8 mouse cellular contexts compared by ENCODE assay signal in genomic region chr3:145648991-145649851, GRCm38 (mm10). TPM values are rescaled to one million over a fixed set of nuclear protein-coding genes. Genes with fewer than 3 reads are reported as not detected.
DNase-seq lines count a peak whose midpoint lies in the region; ATAC-seq and TF ChIP-seq lines count a peak whose summit lies in the region.

No protein-coding gene starts in this region.

- peak overlapping the region; percentile 97 for H3K4me3 ChIP-seq in C2C12 (ENCODE audit: insufficient read depth, poor library complexity, severe bottlenecking)
- peak overlapping the region; percentile 57 for H3K4me3 ChIP-seq in hindbrain, embryonic 14.5 days (replicated peaks; ENCODE audit: low read length)
- peak overlapping the region; percentile 83 for H3K4me3 ChIP-seq in liver, adult 2 months (ENCODE audit: insufficient read depth, low read depth, low read length)
- H3K4me3 ChIP-seq in neural tube, embryonic 12.5 days, result peak overlapping the region; percentile 48

- H3K36me3 ChIP-seq in C2C12 (ENCODE audit: control insufficient read depth, insufficient read depth), result peaks cover 31% of the 10 kb centered on the region
- no peaks in the 10 kb centered on the region for H3K36me3 ChIP-seq in hindbrain, embryonic 14.5 days (replicated peaks; ENCODE audit: control insufficient read depth, insufficient read depth)
- peaks cover 3% of the 10 kb centered on the region; the same call in 1 of the 2 replicates for H3K36me3 ChIP-seq in liver, adult 2 months (ENCODE audit: control insufficient read depth, insufficient read depth, low read length)
- no peaks in the 10 kb centered on the region for H3K36me3 ChIP-seq in neural tube, embryonic 12.5 days

- peaks cover 70% of the 10 kb centered on the region for H3K79me2 ChIP-seq in C2C12 (ENCODE audit: control insufficient read depth, insufficient read depth)
- H3K79me2 ChIP-seq in liver, adult 2 months (ENCODE audit: control insufficient read depth, insufficient read depth, low read length), result no peaks in the 10 kb centered on the region

- no peak for ATAC-seq in hindbrain, embryonic 14.5 days (ENCODE audit: low FRiP score)
- no peak; the same call in 1 of the 2 replicates for ATAC-seq in neural tube, embryonic 12.5 days (ENCODE audit: low FRiP score, low read depth)
- ATAC-seq in CD4-positive, CD25-positive, alpha-beta regulatory T cell, adult 4 months, result no peak

- peak overlapping the region; percentile 88 for H3K4me2 ChIP-seq in hindbrain, embryonic 14.5 days (replicated peaks)
- H3K4me2 ChIP-seq in neural tube, embryonic 12.5 days (replicated peaks), result peak overlapping the region; percentile 88

- peak overlapping the region; percentile 51; the same call in 1 of the 2 replicates for H3K27ac ChIP-seq in hindbrain, embryonic 14.5 days
- peak overlapping the region; percentile 81 for H3K27ac ChIP-seq in liver, adult 2 months (replicated peaks; ENCODE audit: insufficient read depth, low read depth, low read length)
- peak overlapping the region; percentile 23; the same call in 1 of the 2 replicates for H3K27ac ChIP-seq in neural tube, embryonic 12.5 days

- WGBS in hindbrain, embryonic 14.5 days, result under 1% methylated on average over 49 of the region's 49 CpGs
- WGBS in liver, adult 2 months, result 3% methylated on average over 49 of the region's 49 CpGs
- WGBS in neural tube, embryonic 12.5 days, result under 1% methylated on average over 49 of the region's 49 CpGs

- TF ChIP-seq CTCF in C2C12 (IDR thresholded peaks at IDR 0.05; ENCODE audit: control insufficient read depth, insufficient read depth, insufficient read length), result peak; percentile 37
- TF ChIP-seq CTCF in liver, adult 2 months (IDR thresholded peaks at IDR 0.05; ENCODE audit: low read depth, low read length), result peak; percentile 65

- no peaks in the 10 kb centered on the region for H3K9me3 ChIP-seq in hindbrain, embryonic 14.5 days (ENCODE audit: control insufficient read depth, low read length)
- H3K9me3 ChIP-seq in neural tube, embryonic 12.5 days, result no peaks in the 10 kb centered on the region

- H3K79me3 ChIP-seq in C2C12 (ENCODE audit: low read depth), result peaks cover 35% of the 10 kb centered on the region

- no peaks in the 10 kb centered on the region for H3K27me3 ChIP-seq in C2C12 (ENCODE audit: control insufficient read depth, insufficient read depth, insufficient read length)
- peaks cover 65% of the 10 kb centered on the region for H3K27me3 ChIP-seq in hindbrain, embryonic 14.5 days (ENCODE audit: control insufficient read depth, insufficient read depth, low read length)
- H3K27me3 ChIP-seq in liver, adult 2 months (ENCODE audit: control insufficient read depth, insufficient read depth, low read length), result no peaks in the 10 kb centered on the region
- H3K27me3 ChIP-seq in neural tube, embryonic 12.5 days (replicated peaks), result peaks cover 14% of the 10 kb centered on the region; the same call in 1 of the 2 replicates

- H3K9ac ChIP-seq in hindbrain, embryonic 14.5 days, result peak overlapping the region; percentile 70
- peak overlapping the region; percentile 91 for H3K9ac ChIP-seq in liver, adult 2 months (ENCODE audit: low read depth, low read length)
- peak overlapping the region; percentile 79 for H3K9ac ChIP-seq in neural tube, embryonic 12.5 days

- H3K4me1 ChIP-seq in hindbrain, embryonic 14.5 days (replicated peaks; ENCODE audit: control insufficient read depth, insufficient read depth, low read length), result peaks cover 37% of the 10 kb centered on the region
- H3K4me1 ChIP-seq in liver, adult 2 months (ENCODE audit: control insufficient read depth, insufficient read depth, low read length), result peaks cover 4% of the 10 kb centered on the region; the same call in 1 of the 2 replicates
- peaks cover 52% of the 10 kb centered on the region for H3K4me1 ChIP-seq in neural tube, embryonic 12.5 days

- 0 out of 2 replicates have a peak, but pooled peaks have one; percentile 8 for TF ChIP-seq POLR2A in liver, adult 2 months (IDR thresholded peaks at IDR 0.05; ENCODE audit: extremely low read depth, insufficient read depth, low read length)

- H3ac ChIP-seq in C2C12 (ENCODE audit: control insufficient read depth, insufficient read length, low read depth), result peak overlapping the region; percentile 68

- DNase-seq in adrenal gland, adult 2 months, result peak; percentile 83
- DNase-seq in forelimb bud, embryonic 11.5 days (ENCODE audit: low read depth, low spot score), result peak; percentile 62
- no peak for DNase-seq in hindbrain, embryonic 14.5 days (ENCODE audit: low spot score)
- DNase-seq in liver, adult 2 months (ENCODE audit: extremely low read depth, low read depth, low spot score), result peak; percentile 63
- no peak for DNase-seq in layer of hippocampus, adult 9-10 months (ENCODE audit: low spot score)

TF ChIP-seq in C2C12, 6 proteins besides CTCF, POLR2A, EP300 and RAD21:
- TF ChIP-seq MAX (IDR thresholded peaks at IDR 0.05), result no peak
- TF ChIP-seq MYOG (IDR thresholded peaks at IDR 0.05; ENCODE audit: control insufficient read depth, extremely low read depth, insufficient read length), result no peak
- TF ChIP-seq CEBPB (IDR thresholded peaks at IDR 0.05; ENCODE audit: low read depth), result no peak
- TF ChIP-seq USF1 (IDR thresholded peaks at IDR 0.05; ENCODE audit: low read depth), result no peak
- TF ChIP-seq FOSL1 (IDR thresholded peaks at IDR 0.05; ENCODE audit: insufficient read depth, low read length, poor library complexity, severe bottlenecking), result no peak
- no peak for TF ChIP-seq MYOD1 (IDR thresholded peaks at IDR 0.05; ENCODE audit: control insufficient read depth, insufficient read length, low read depth)
TF ChIP-seq in C2C12: peak in this region for 0.

RNA-seq across cellular contexts. Expression of gene Ccn1, which starts 0.6 kb away (rescaled TPM):
- 280 TPM for polyA plus RNA-seq in C2C12 (2012; fragmentation: generic; extraction: Trizol)
- 10 to 100 TPM; 13.5 to 24.3 TPM for total RNA-seq in adrenal gland, adult 2 months (2021)
- polyA plus RNA-seq in adrenal gland, adult 2 months (2012; rRNA removed), result 12.4 and 14.7 TPM in 2 replicates
- polyA plus RNA-seq in hindbrain, embryonic 14.5 days (2014; fragmentation: Nextera tagmentation; extraction: Ambion mirVana), result 4.6 and 4.7 TPM in 2 replicates
- 4.5 and 4.6 TPM in 2 replicates for total RNA-seq in liver, adult 2 months (2014; rRNA removed)
- 6.0 and 7.6 TPM in 2 replicates for polyA plus RNA-seq in liver, adult 2 months (2012; rRNA removed)
- polyA plus RNA-seq in neural tube, embryonic 12.5 days (2016; fragmentation: Nextera tagmentation; extraction: Ambion mirVana), result 20.2 and 25.4 TPM in 2 replicates
- polyA plus RNA-seq in CD4-positive, CD25-positive, alpha-beta regulatory T cell, adult 4 months (2017; shearing (Covaris generic)), result not detected

Comparison
In these comparisons a context has a peak if more than half of its experiments do, and no peak if none do; other contexts are left out.
1. DNase-seq: peak in adrenal gland, adult 2 months (single experiment), forelimb bud, embryonic 11.5 days (single experiment) and liver, adult 2 months (single experiment); none in hindbrain, embryonic 14.5 days (single experiment) and layer of hippocampus, adult 9-10 months (single experiment).
2. H3K27ac ChIP-seq: peak in every context shown above with its lines; median percentile 81 in liver, adult 2 months; 51 in hindbrain, embryonic 14.5 days; 23 in neural tube, embryonic 12.5 days.
3. RNA of gene Ccn1, which starts 0.6 kb away (polyA plus RNA-seq): 280 TPM in C2C12 (single experiment); 20.2 to 25.4 TPM in neural tube, embryonic 12.5 days, 12.4 to 14.7 TPM in adrenal gland, adult 2 months, 6.0 to 7.6 TPM in liver, adult 2 months, 4.6 to 4.7 TPM in hindbrain, embryonic 14.5 days and not detected in CD4-positive, CD25-positive, alpha-beta regulatory T cell, adult 4 months; every median in the first group is over 10 times any median in the second.
4. Peak in every context shown above with its lines, with median percentiles within 50 percentile points of each other: H3K4me3 ChIP-seq and H3K9ac ChIP-seq.